Comparison of ENCODE assay signal across 30 mouse cellular contexts in the genomic region with DNA sequence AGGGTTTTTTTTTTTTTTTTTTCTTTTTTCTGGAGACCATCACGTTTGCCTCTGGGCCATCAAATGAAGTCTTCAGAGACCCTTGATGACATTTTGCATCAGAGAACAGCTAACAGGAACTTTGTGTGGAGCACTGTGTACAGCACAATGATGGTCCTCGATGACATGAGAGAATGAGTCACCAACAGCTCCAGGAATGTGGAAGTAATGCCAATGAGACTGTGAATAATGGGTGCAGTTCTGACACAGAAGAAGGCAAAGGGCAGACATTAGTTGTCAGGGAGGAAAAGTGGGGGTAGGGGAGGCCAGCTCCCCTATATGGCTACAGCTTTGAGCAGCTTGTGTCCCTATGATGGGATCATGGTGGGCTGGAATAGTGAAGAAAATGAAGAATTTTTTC. TPM values are rescaled to one million over a fixed set of nuclear protein-coding genes. Genes with fewer than 3 reads are reported as not detected.
DNase-seq lines count a peak whose midpoint lies in the region; ATAC-seq lines count a peak whose summit lies in the region.
"Had no signal": no experiment of that assay in that cellular context is flagged by ENCODE, and none has a peak within 500 bp of the region (broad histone marks: within the 10 kb centered on the region; RNA-seq: fewer than 3 reads in every experiment).

No protein-coding gene starts in this region.

- no peak overlapping the region for H3K4me2 ChIP-seq in heart, embryonic 12.5 days
- no peak overlapping the region for H3K4me2 ChIP-seq in hindbrain, embryonic 11.5 days (replicated peaks; ENCODE audit: low read depth, low read length)
- no peak overlapping the region for H3K4me2 ChIP-seq in hindbrain, embryonic 16.5 days (ENCODE audit: low read length)
- H3K4me2 ChIP-seq: embryonic facial prominence, embryonic 13.5 days; embryonic facial prominence, embryonic 15.5 days; forebrain, embryonic 13.5 days; forebrain, embryonic 15.5 days had no signal

- no peaks in the 10 kb centered on the region for H3K27me3 ChIP-seq in heart, embryonic 12.5 days (replicated peaks)
- H3K27me3 ChIP-seq in hindbrain, embryonic 11.5 days (ENCODE audit: control insufficient read depth, insufficient read depth, low read length): no peaks in the 10 kb centered on the region
- H3K27me3 ChIP-seq in hindbrain, embryonic 16.5 days (replicated peaks; ENCODE audit: control insufficient read depth, insufficient read depth, low read length): no peaks in the 10 kb centered on the region
- H3K27me3 ChIP-seq: CH12.LX; embryonic facial prominence, embryonic 13.5 days; embryonic facial prominence, embryonic 15.5 days; forebrain, embryonic 13.5 days; forebrain, embryonic 15.5 days; Patski had no signal

- DNase-seq in heart, adult 11 months: peak; percentile 45
- DNase-seq in 3T3-L1 (ENCODE audit: low read depth, low spot score) (peak; percentile 82), adipocyte (ENCODE audit: low spot score) (peak; percentile 28)
- DNase-seq in Muller cell, postnatal 12 days (ENCODE audit: inconsistent ontology term): peak; percentile 84
- DNase-seq in hindbrain, embryonic 11.5 days (ENCODE audit: low spot score): no peak
- DNase-seq in layer of hippocampus, postnatal 14 days (ENCODE audit: low spot score in 2 of 2): no peak
- DNase-seq: adrenal gland, postnatal 10 days; adrenal gland, postnatal 25 days; cerebellum, adult 11 months; cerebellum, adult 18-20 months; cerebellum, adult 8-10 months; cerebellum, adult 9-11 months; cerebellum, postnatal 14 days; cerebellum, postnatal 36 days; embryo, embryonic 11 days; forebrain, postnatal 0 days had no signal

- H3K36me3 ChIP-seq in heart, embryonic 12.5 days: no peaks in the 10 kb centered on the region
- H3K36me3 ChIP-seq in hindbrain, embryonic 11.5 days (ENCODE audit: control insufficient read depth, insufficient read depth, low read length): no peaks in the 10 kb centered on the region
- no peaks in the 10 kb centered on the region for H3K36me3 ChIP-seq in hindbrain, embryonic 16.5 days (ENCODE audit: control insufficient read depth, insufficient read depth, low read length)
- H3K36me3 ChIP-seq: embryonic facial prominence, embryonic 13.5 days; embryonic facial prominence, embryonic 15.5 days; forebrain, embryonic 10.5 days; forebrain, embryonic 15.5 days; G1E had no signal

- H3K9me3 ChIP-seq in heart, embryonic 12.5 days (replicated peaks): no peaks in the 10 kb centered on the region
- no peaks in the 10 kb centered on the region for H3K9me3 ChIP-seq in hindbrain, embryonic 11.5 days (ENCODE audit: control insufficient read depth, low read length)
- no peaks in the 10 kb centered on the region for H3K9me3 ChIP-seq in hindbrain, embryonic 16.5 days (ENCODE audit: control insufficient read depth, low read length)
- H3K9me3 ChIP-seq: embryonic facial prominence, embryonic 13.5 days; embryonic facial prominence, embryonic 15.5 days; forebrain, embryonic 10.5 days; forebrain, embryonic 13.5 days; forebrain, embryonic 15.5 days; G1E had no signal

- no peak overlapping the region for H3K4me3 ChIP-seq in heart, embryonic 12.5 days
- no peak overlapping the region for H3K4me3 ChIP-seq in hindbrain, embryonic 11.5 days (ENCODE audit: low read depth, low read length)
- H3K4me3 ChIP-seq in hindbrain, embryonic 16.5 days (ENCODE audit: low read length): no peak overlapping the region
- H3K4me3 ChIP-seq: embryonic facial prominence, embryonic 13.5 days; embryonic facial prominence, embryonic 15.5 days; erythroblast, embryonic 14.5 days; forebrain, embryonic 10.5 days; forebrain, embryonic 13.5 days; forebrain, embryonic 15.5 days had no signal

- ATAC-seq in heart, embryonic 12.5 days (ENCODE audit: insufficient number of reproducible peaks, low FRiP score): no peak
- ATAC-seq in hindbrain, embryonic 11.5 days (ENCODE audit: low FRiP score): no peak
- ATAC-seq in hindbrain, embryonic 16.5 days: no peak
- ATAC-seq: activated CD4-positive, CD25-positive, alpha-beta regulatory T cell, adult 4 months; CD4-positive, CD25-positive, alpha-beta regulatory T cell, adult 4 months; forebrain, embryonic 13.5 days; forebrain, embryonic 15.5 days; forebrain, postnatal 0 days; Patski had no signal

- no peak overlapping the region for H3K9ac ChIP-seq in heart, embryonic 12.5 days
- no peak overlapping the region for H3K9ac ChIP-seq in hindbrain, embryonic 11.5 days (ENCODE audit: low read depth, low read length)
- H3K9ac ChIP-seq in hindbrain, embryonic 16.5 days (ENCODE audit: low read depth, low read length): no peak overlapping the region
- H3K9ac ChIP-seq: embryonic facial prominence, embryonic 13.5 days; embryonic facial prominence, embryonic 15.5 days; forebrain, embryonic 13.5 days; forebrain, embryonic 15.5 days; forebrain, postnatal 0 days had no signal

- 55% methylated on average over 2 of the region's 2 CpGs for WGBS in heart, embryonic 12.5 days
- 72% methylated on average over 2 of the region's 2 CpGs for WGBS in hindbrain, embryonic 11.5 days
- 59% methylated on average over 2 of the region's 2 CpGs for WGBS in hindbrain, embryonic 16.5 days

- no peaks in the 10 kb centered on the region; the same call in 1 of the 2 replicates for H3K4me1 ChIP-seq in heart, embryonic 12.5 days (replicated peaks)
- H3K4me1 ChIP-seq in hindbrain, embryonic 11.5 days (replicated peaks; ENCODE audit: control insufficient read depth, insufficient read depth, low read length): no peaks in the 10 kb centered on the region
- H3K4me1 ChIP-seq in hindbrain, embryonic 16.5 days (ENCODE audit: control insufficient read depth, insufficient read depth, low read depth, low read length): no peaks in the 10 kb centered on the region
- H3K4me1 ChIP-seq: embryonic facial prominence, embryonic 13.5 days; embryonic facial prominence, embryonic 15.5 days; forebrain, embryonic 10.5 days; forebrain, embryonic 13.5 days; forebrain, embryonic 15.5 days had no signal

- H3K27ac ChIP-seq in heart, embryonic 12.5 days (ENCODE audit: poor library complexity, severe bottlenecking): no peak overlapping the region
- no peak overlapping the region for H3K27ac ChIP-seq in hindbrain, embryonic 11.5 days (ENCODE audit: low read depth, low read length)
- H3K27ac ChIP-seq in hindbrain, embryonic 16.5 days (ENCODE audit: low read depth, low read length): no peak overlapping the region
- H3K27ac ChIP-seq: embryonic facial prominence, embryonic 13.5 days; embryonic facial prominence, embryonic 15.5 days; forebrain, embryonic 10.5 days; forebrain, embryonic 13.5 days; forebrain, embryonic 15.5 days had no signal

RNA-seq across cellular contexts. Expression of a gene that starts 5.7 kb away (rescaled TPM):
- polyA plus RNA-seq in heart, embryonic 12.5 days (2016; fragmentation: Nextera tagmentation; extraction: Ambion mirVana): 6.1 and 6.2 TPM in 2 replicates
- polyA plus RNA-seq in hindbrain, embryonic 11.5 days (2014; fragmentation: Nextera tagmentation; extraction: Ambion mirVana): 0.40 and 0.49 TPM in 2 replicates
- polyA plus RNA-seq in hindbrain, embryonic 16.5 days (2015; fragmentation: Nextera tagmentation; extraction: Ambion mirVana): 17.0 and 19.4 TPM in 2 replicates
- 1 to 10 TPM; 4.1 to 6.0 TPM for total RNA-seq in layer of hippocampus, postnatal 14 days (2021)
- total RNA-seq: CH12.LX; common myeloid progenitor, adult 5-6 weeks had no signal
- polyA plus RNA-seq: activated CD4-positive, CD25-positive, alpha-beta regulatory T cell, adult 4 months; CD4-positive, CD25-positive, alpha-beta regulatory T cell, adult 4 months; erythroblast, embryonic 14.5 days; G1E had no signal

Comparison
In these comparisons a context has a peak if more than half of its experiments do, and no peak if none do; other contexts are left out.
1. DNase-seq: peak in heart, adult 11 months (single experiment), 3T3-L1 (single experiment), Muller cell, postnatal 12 days (single experiment) and adipocyte (single experiment); none in hindbrain, embryonic 11.5 days (single experiment) and layer of hippocampus, postnatal 14 days (0 of 2).